Mouse (Mus musculus) cortical plate, adult 2 months (tissue): ENCODE measurements around the gene Szrd1.

Source experiments
- CTCF ChIP-seq: fragments of 200-500 bp; IDR thresholded peaks from 2 replicates; pipeline ENCODE4 v1.5.1; 2011; ENCODE audit warnings: mild to moderate bottlenecking, control low read depth, low read length; ENCODE audit not compliant: insufficient read depth; ENCODE audit errors: extremely low read depth
- POLR2A ChIP-seq: fragments of 200-500 bp; IDR thresholded peaks from 2 replicates; pipeline ENCODE4 v1.6.1; 2011; ENCODE audit warnings: mild to moderate bottlenecking, low read length, control low read depth; ENCODE audit not compliant: insufficient read depth; ENCODE audit errors: extremely low read depth

GRCm38 (mm10) chr4:141067516-141068046, 72.0 kb downstream of the Szrd1 start:
- no peak for TF ChIP-seq CTCF
- no peak for TF ChIP-seq POLR2A
